In the genomic region with DNA sequence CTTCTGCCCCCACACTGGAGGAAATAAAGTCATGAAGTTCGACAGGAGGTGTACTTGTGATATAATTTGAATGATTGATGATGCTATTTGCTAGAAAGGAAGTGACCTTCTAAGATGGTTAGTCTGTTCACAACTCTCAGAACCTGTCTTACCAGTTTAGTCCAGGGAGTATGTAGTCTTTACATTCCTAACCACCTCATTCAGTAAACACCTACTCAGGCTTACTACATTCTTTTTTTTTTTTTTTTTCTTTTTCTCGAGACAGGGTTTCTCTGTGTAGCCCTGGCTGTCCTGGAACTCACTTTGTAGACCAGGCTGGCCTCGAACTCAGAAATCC, we compare ENCODE assay signal across 9 mouse cellular contexts. TPM values are rescaled to one million over a fixed set of nuclear protein-coding genes. Genes with fewer than 3 reads are reported as not detected.
DNase-seq lines count a peak whose midpoint lies in the region; ATAC-seq and TF ChIP-seq lines count a peak whose summit lies in the region.
"Had no signal": no experiment of that assay in that cellular context is flagged by ENCODE, and none has a peak within 500 bp of the region (broad histone marks: within the 10 kb centered on the region; RNA-seq: fewer than 3 reads in every experiment).

No protein-coding gene starts in this region.

- no peak for TF ChIP-seq CTCF in MEL (IDR thresholded peaks at IDR 0.05 in 2 of 3, conservative IDR thresholded peaks at IDR 0.05 in 1 of 3; ENCODE audit: control insufficient read depth in 1 of 3, insufficient read depth in 1 of 3, low read depth in 2 of 3, low read length in 3 of 3, poor library complexity in 1 of 3, severe bottlenecking in 1 of 3)

- peaks cover 18% of the 10 kb centered on the region for H3K36me3 ChIP-seq in heart, embryonic 15.5 days
- H3K36me3 ChIP-seq in MEL (ENCODE audit: control insufficient read depth in 1 of 2, insufficient read depth in 2 of 2, low read length in 2 of 2), result peaks cover 9 to 34% of the 10 kb centered on the region in 2 experiments
- peaks cover 32% of the 10 kb centered on the region for H3K36me3 ChIP-seq in hindbrain, embryonic 10.5 days
- peaks cover 11% of the 10 kb centered on the region for H3K36me3 ChIP-seq in macrophage (ENCODE audit: inconsistent target)

- no peak for TF ChIP-seq EP300 in MEL (IDR thresholded peaks at IDR 0.05; ENCODE audit: low read depth in 1 of 2, low read length in 2 of 2)

- ATAC-seq in heart, embryonic 15.5 days (replicated peaks; ENCODE audit: insufficient number of reproducible peaks, insufficient read depth, low FRiP score, low read depth), result no peak

- no peak overlapping the region for H3K27ac ChIP-seq in heart, embryonic 15.5 days
- no peak overlapping the region for H3K27ac ChIP-seq in MEL (ENCODE audit: control insufficient read depth, low read depth, low read length)
- H3K27ac ChIP-seq in hindbrain, embryonic 10.5 days, result no peak overlapping the region
- no peak overlapping the region for H3K27ac ChIP-seq in macrophage

- peak overlapping the region; percentile 99; the same call in 1 of the 2 replicates for H3K4me3 ChIP-seq in heart, embryonic 15.5 days
- H3K4me3 ChIP-seq in MEL (ENCODE audit: control insufficient read depth in 1 of 2, insufficient read depth in 1 of 2, low read depth in 2 of 2, low read length in 2 of 2) (no peak overlapping the region; a peak in 1 of 4 replicates), macrophage (ENCODE audit: inconsistent target) (peak overlapping the region; percentile 100; the same call in 1 of the 2 replicates)
- peak overlapping the region; percentile 99; the same call in 1 of the 2 replicates for H3K4me3 ChIP-seq in hindbrain, embryonic 10.5 days

- H3K4me2 ChIP-seq in heart, embryonic 15.5 days, result peak overlapping the region; percentile 82

- 65% methylated on average over 3 of the region's 3 CpGs for WGBS in heart, embryonic 15.5 days
- WGBS in hindbrain, embryonic 10.5 days, result 78% methylated on average over 3 of the region's 3 CpGs
- WGBS in macrophage (ENCODE audit: missing documents), result 14% methylated on average over 1 of the region's 3 CpGs

- TF ChIP-seq RAD21 in MEL (IDR thresholded peaks at IDR 0.05; ENCODE audit: low read depth, low read length), result no peak

- DNase-seq in heart, adult 9 months (ENCODE audit: low spot score in 2 of 2), result no peak
- DNase-seq in MEL (ENCODE audit: low read depth, low spot score), result no peak
- DNase-seq in hindbrain, embryonic 10.5 days (ENCODE audit: low spot score), result no peak
- no peak for DNase-seq in frontal cortex, postnatal 25 days (ENCODE audit: low spot score in 2 of 2)
- no peak for DNase-seq in layer of hippocampus, adult 9-10 months (ENCODE audit: low spot score)
- no peak for DNase-seq in urinary bladder, postnatal 36 days (ENCODE audit: low spot score in 2 of 2)
- DNase-seq: kidney, postnatal 25 days had no signal

- no peak for TF ChIP-seq POLR2A in MEL (IDR thresholded peaks at IDR 0.05; ENCODE audit: control insufficient read depth in 1 of 2, insufficient read depth in 1 of 2, low read depth in 1 of 2, low read length in 2 of 2, poor library complexity in 1 of 2)

- no peaks in the 10 kb centered on the region for H3K9me3 ChIP-seq in heart, embryonic 15.5 days (replicated peaks)
- no peaks in the 10 kb centered on the region for H3K9me3 ChIP-seq in MEL (replicated peaks; ENCODE audit: insufficient read depth, low read length)
- no peaks in the 10 kb centered on the region for H3K9me3 ChIP-seq in hindbrain, embryonic 10.5 days

- no peak overlapping the region for H3K9ac ChIP-seq in heart, embryonic 15.5 days
- H3K9ac ChIP-seq in MEL (ENCODE audit: control insufficient read depth, low read depth, low read length, poor library complexity, severe bottlenecking), result 0 out of 2 replicates have a peak overlapping the region, but pooled peaks have one; percentile 5

- H3K79me2 ChIP-seq in MEL (ENCODE audit: control insufficient read depth, insufficient read depth, low read length, poor library complexity) (peaks cover 63% of the 10 kb centered on the region), macrophage (ENCODE audit: inconsistent target) (peaks cover 88% of the 10 kb centered on the region)

- peaks cover 29% of the 10 kb centered on the region for H3K4me1 ChIP-seq in heart, embryonic 15.5 days (replicated peaks)
- H3K4me1 ChIP-seq in MEL (ENCODE audit: control insufficient read depth in 1 of 2, insufficient read depth in 2 of 2, low read length in 2 of 2), result peaks cover 14 to 18% of the 10 kb centered on the region in 2 experiments
- H3K4me1 ChIP-seq in hindbrain, embryonic 10.5 days (replicated peaks), result peaks cover 37% of the 10 kb centered on the region

- no peaks in the 10 kb centered on the region for H3K27me3 ChIP-seq in heart, embryonic 15.5 days
- H3K27me3 ChIP-seq in MEL (ENCODE audit: control insufficient read depth in 1 of 2, insufficient read depth in 2 of 2, low read length in 2 of 2), result no peaks in the 10 kb centered on the region
- no peaks in the 10 kb centered on the region for H3K27me3 ChIP-seq in hindbrain, embryonic 10.5 days (ENCODE audit: insufficient read depth, poor library complexity, severe bottlenecking)

TF ChIP-seq in MEL, 35 proteins besides CTCF, POLR2A, EP300 and RAD21 (continues in another document):
- TF ChIP-seq CHD1 (IDR thresholded peaks at IDR 0.05; ENCODE audit: low read depth, low read length) (no peak), TCF12 (IDR thresholded peaks at IDR 0.05; ENCODE audit: low read depth, low read length) (no peak), MAFK (IDR thresholded peaks at IDR 0.05; ENCODE audit: borderline replicate concordance, low read depth, low read length) (no peak), ZC3H11A (IDR thresholded peaks at IDR 0.05; ENCODE audit: low read depth, low read length) (no peak)

RNA-seq across cellular contexts. Expression of a gene that starts 1.2 kb away (rescaled TPM):
- 12.9 and 18.6 TPM in 2 replicates for polyA plus RNA-seq in heart, embryonic 15.5 days (2015; fragmentation: Nextera tagmentation; extraction: Ambion mirVana)
- 39.6 and 40.3 TPM in 2 replicates for total RNA-seq in MEL (2012; rRNA removed)
- polyA plus RNA-seq in MEL (2012; ENCODE audit: insufficient read depth in 1 of 2, insufficient read length in 2 of 2, low read depth in 1 of 2, low replicate concordance in 2 of 2, missing spikeins in 1 of 2) (10 to 100 TPM; 59.8 to 93.2 TPM), macrophage (2018) (35.9 to 79.5 TPM (median 42.0 TPM) in 3 replicates)
- polyA plus RNA-seq in hindbrain, embryonic 10.5 days (2016; fragmentation: Nextera tagmentation; extraction: Ambion mirVana), result 35.0 and 36.3 TPM in 2 replicates
- total RNA-seq in macrophage (2018; cell fraction: chromatin; rRNA removed), result 100 to 1,000 TPM in 14 of 26 experiments, 10 to 100 TPM in 12; 79.8 to 175 (median 102) TPM
- 10 to 100 TPM; 41.9 to 59.2 (median 51.7) TPM for total RNA-seq in macrophage (2018; cell fraction: cytosol; rRNA removed)
- total RNA-seq in macrophage (2018; cell fraction: nucleus; rRNA removed), result 10 to 100 TPM; 62.5 to 89.5 (median 75.2) TPM

RNA-seq across cellular contexts. Expression of a gene that starts 1.4 kb away (rescaled TPM):
- polyA plus RNA-seq in heart, embryonic 15.5 days (2015; fragmentation: Nextera tagmentation; extraction: Ambion mirVana), result 52.5 and 59.4 TPM in 2 replicates
- 75.5 and 81.4 TPM in 2 replicates for total RNA-seq in MEL (2012; rRNA removed)
- polyA plus RNA-seq in MEL (2012; ENCODE audit: insufficient read depth in 1 of 2, insufficient read length in 2 of 2, low read depth in 1 of 2, low replicate concordance in 2 of 2, missing spikeins in 1 of 2), result 10 to 100 TPM in 1 of 2 experiments, not detected in 1; 68.1 TPM
- 53.6 and 63.8 TPM in 2 replicates for polyA plus RNA-seq in hindbrain, embryonic 10.5 days (2016; fragmentation: Nextera tagmentation; extraction: Ambion mirVana)
- total RNA-seq in macrophage (2018; cell fraction: chromatin; rRNA removed), result 10 to 100 TPM; 34.9 to 90.7 (median 49.6) TPM
- 10 to 100 TPM; 51.6 to 75.2 (median 64.9) TPM for total RNA-seq in macrophage (2018; cell fraction: cytosol; rRNA removed)
- 10 to 100 TPM; 32.0 to 85.2 (median 69.1) TPM for total RNA-seq in macrophage (2018; cell fraction: nucleus; rRNA removed)
- polyA plus RNA-seq in macrophage (2018), result 54.6 to 89.4 TPM (median 68.8 TPM) in 3 replicates

RNA-seq across cellular contexts. Expression of a gene that starts 14.6 kb away (rescaled TPM):
- polyA plus RNA-seq in heart, embryonic 15.5 days (2015; fragmentation: Nextera tagmentation; extraction: Ambion mirVana), result 63.9 and 71.9 TPM in 2 replicates
- 80.5 and 85.9 TPM in 2 replicates for total RNA-seq in MEL (2012; rRNA removed)
- polyA plus RNA-seq in MEL (2012; ENCODE audit: insufficient read depth in 1 of 2, insufficient read length in 2 of 2, low read depth in 1 of 2, low replicate concordance in 2 of 2, missing spikeins in 1 of 2), result 10 to 100 TPM; 75.8 to 77.6 TPM
- 53.2 and 65.6 TPM in 2 replicates for polyA plus RNA-seq in hindbrain, embryonic 10.5 days (2016; fragmentation: Nextera tagmentation; extraction: Ambion mirVana)
- total RNA-seq in macrophage (2018; cell fraction: chromatin; rRNA removed), result 100 to 1,000 TPM in 22 of 26 experiments, 10 to 100 TPM in 4; 77.2 to 649 (median 274) TPM
- total RNA-seq in macrophage (2018; cell fraction: cytosol; rRNA removed), result 100 to 1,000 TPM in 21 of 26 experiments, 10 to 100 TPM in 5; 71.0 to 193 (median 125) TPM
- total RNA-seq in macrophage (2018; cell fraction: nucleus; rRNA removed), result 100 to 1,000 TPM in 24 of 26 experiments, 10 to 100 TPM in 2; 96.0 to 437 (median 178) TPM
- 144 to 210 TPM (median 148 TPM) in 3 replicates for polyA plus RNA-seq in macrophage (2018)

RNA-seq across cellular contexts. Expression of a gene that starts 43.7 kb away (rescaled TPM):
- 0.23 and 0.38 TPM in 2 replicates for polyA plus RNA-seq in heart, embryonic 15.5 days (2015; fragmentation: Nextera tagmentation; extraction: Ambion mirVana)
- total RNA-seq in MEL (2012; rRNA removed), result 0.73 and 1.6 TPM in 2 replicates
- polyA plus RNA-seq in MEL (2012; ENCODE audit: insufficient read depth in 1 of 2, insufficient read length in 2 of 2, low read depth in 1 of 2, low replicate concordance in 2 of 2, missing spikeins in 1 of 2) (1 to 10 TPM in 1 of 2 experiments, not detected in 1; 1.1 TPM), macrophage (2018) (0.32 to 1.4 TPM (median 0.54 TPM) in 3 replicates)
- polyA plus RNA-seq in hindbrain, embryonic 10.5 days (2016; fragmentation: Nextera tagmentation; extraction: Ambion mirVana), result 0.52 and 0.93 TPM in 2 replicates
- 10 to 100 TPM in 14 of 26 experiments, 1 to 10 TPM in 12; 1.8 to 36.5 (median 10.8) TPM for total RNA-seq in macrophage (2018; cell fraction: chromatin; rRNA removed)
- under 1 TPM in 20 of 26 experiments, not detected in 6; 0.05 to 0.91 (median 0.27) TPM for total RNA-seq in macrophage (2018; cell fraction: cytosol; rRNA removed)
- 10 to 100 TPM in 7 of 26 experiments, 1 to 10 TPM in 18, under 1 TPM in 1; 0.97 to 40.9 (median 4.0) TPM for total RNA-seq in macrophage (2018; cell fraction: nucleus; rRNA removed)

RNA-seq across cellular contexts. Expression of a gene that starts 53.8 kb away (rescaled TPM):
- 2.9 and 3.0 TPM in 2 replicates for polyA plus RNA-seq in heart, embryonic 15.5 days (2015; fragmentation: Nextera tagmentation; extraction: Ambion mirVana)
- total RNA-seq in MEL (2012; rRNA removed), result 0.15 and 0.16 TPM in 2 replicates
- polyA plus RNA-seq in MEL (2012; ENCODE audit: insufficient read depth in 1 of 2, insufficient read length in 2 of 2, low read depth in 1 of 2, low replicate concordance in 2 of 2, missing spikeins in 1 of 2), result under 1 TPM in 1 of 2 experiments, not detected in 1; 0.54 TPM
- polyA plus RNA-seq in hindbrain, embryonic 10.5 days (2016; fragmentation: Nextera tagmentation; extraction: Ambion mirVana), result 1.6 and 1.8 TPM in 2 replicates
- under 1 TPM in 1 of 26 experiments, not detected in 25; 0.98 TPM for total RNA-seq in macrophage (2018; cell fraction: chromatin; rRNA removed)
- total RNA-seq in macrophage (2018; cell fraction: cytosol; rRNA removed), result under 1 TPM in 17 of 26 experiments, not detected in 9; 0.14 to 0.30 (median 0.23) TPM
- total RNA-seq in macrophage (2018; cell fraction: nucleus; rRNA removed), result under 1 TPM in 1 of 26 experiments, not detected in 25; 0.60 TPM
- polyA plus RNA-seq in macrophage (2018), result 0.16 to 0.43 TPM in 2 of 3 replicates, not detected in the other

Comparison
In these comparisons a context has a peak if more than half of its experiments do, and no peak if none do; other contexts are left out.
1. H3K4me3 ChIP-seq: peak in heart, embryonic 15.5 days (single experiment), hindbrain, embryonic 10.5 days (single experiment) and macrophage (single experiment); none in MEL (0 of 2).